Mouse (Mus musculus) G1E (cell line): Measurements from ENCODE around the gene Dnah11. TPM values are rescaled to one million over a fixed set of nuclear protein-coding genes. Genes with fewer than 3 reads are reported as not detected.

Experiments
- ATAC-seq: 2 replicates; pipeline ENCODE4 v1.8.0; 2016; ENCODE audit warnings: mild to moderate bottlenecking; ENCODE audit not compliant: insufficient number of reproducible peaks, poor library complexity, low FRiP score, severe bottlenecking; ENCODE audit errors: extremely low read depth
- DNase-seq: peaks from one replicate; pipeline ENCODE4 v3.0.0; 2012; ENCODE audit warnings: low spot score
- H3K27me3 ChIP-seq: 2 replicates; pipeline ENCODE4 v1.6.1; 2012; ENCODE audit warnings: mild to moderate bottlenecking, low read length, inconsistent platforms; ENCODE audit not compliant: insufficient read depth
- H3K36me3 ChIP-seq: replicated peaks from 2 replicates; pipeline ENCODE3; 2012; ENCODE audit warnings: mild to moderate bottlenecking, inconsistent platforms
- H3K4me1 ChIP-seq: 2 replicates; pipeline ENCODE4 v1.6.1; 2012; ENCODE audit warnings: low read depth, low read length, inconsistent platforms, mixed read lengths; ENCODE audit not compliant: insufficient read depth
- H3K4me3 ChIP-seq: 2 replicates; pipeline ENCODE4 v1.5.1; 2012; ENCODE audit warnings: low read depth, mild to moderate bottlenecking, inconsistent platforms, low read length, moderate library complexity, mixed read lengths
- H3K9me3 ChIP-seq: replicated peaks from 2 replicates; pipeline ENCODE4 v1.6.1; 2012; ENCODE audit warnings: inconsistent platforms
- CTCF ChIP-seq: IDR thresholded peaks from 2 replicates; pipeline ENCODE4 v1.5.1; 2012; ENCODE audit warnings: low read depth, low read length, inconsistent platforms, mixed read lengths
- GATA1 ChIP-seq: IDR thresholded peaks from 2 replicates; pipeline ENCODE4 v1.6.1; 2012; ENCODE audit warnings: borderline replicate concordance, low read length, inconsistent platforms, mixed read lengths
- GATA2 ChIP-seq: IDR thresholded peaks from 2 replicates; pipeline ENCODE4 v1.6.1; 2012; ENCODE audit warnings: low read depth, low read length, inconsistent platforms, borderline replicate concordance
- POLR2AphosphoS5 ChIP-seq: IDR thresholded peaks from 2 replicates; pipeline ENCODE4 v1.6.1; 2012; ENCODE audit warnings: low read depth, low read length, inconsistent platforms; ENCODE audit not compliant: insufficient replicate concordance
- TAL1 ChIP-seq: conservative IDR thresholded peaks from 2 replicates; pipeline ENCODE4 v1.6.1; 2012; ENCODE audit warnings: low read depth, low read length, inconsistent platforms, mixed read lengths
- polyA plus RNA-seq: library from polyadenylated mRNA; stranded (reverse); fragments of >175 nt; gene quantifications from 2 replicates; pipeline ENCODE4 v1.2.3, GENCODE M21; 2012
- total RNA-seq, 2 experiments: library from RNA; stranded (forward) in 1 of 2; stranded (reverse) in 1 of 2; fragments of 200-1000 nt in 1 of 2; fragments of >200 nt in 1 of 2; fragmentation: Nextera tagmentation in 1 of 2; gene quantifications; 2 replicates each; pipeline ENCODE4 v1.2.3; 2014 to 2017

The Dnah11 gene
- total and polyA plus RNA-seq, 3 experiments: 0.05 TPM; not detected in 2

GRCm38 (mm10) chr12:118187663-118188062 lies 11.2 kb downstream of the Dnah11 start:
- DNase-seq (no peak), ATAC-seq (no peak)
- no peak for TF ChIP-seq POLR2AphosphoS5
- no peak for TF ChIP-seq GATA2
- TF ChIP-seq TAL1: no peak
- no peak for TF ChIP-seq GATA1
- TF ChIP-seq CTCF: no peak
- H3K4me3 ChIP-seq: no peak overlapping the region
- H3K36me3 ChIP-seq: no peaks in the 10 kb centered on the region
- peaks cover 2% of the 10 kb centered on the region; the same call in 1 of the 2 replicates for H3K9me3 ChIP-seq
- peaks cover 13% of the 10 kb centered on the region for H3K4me1 ChIP-seq
- peaks cover 6% of the 10 kb centered on the region; the same call in 1 of the 2 replicates for H3K27me3 ChIP-seq

DNA sequence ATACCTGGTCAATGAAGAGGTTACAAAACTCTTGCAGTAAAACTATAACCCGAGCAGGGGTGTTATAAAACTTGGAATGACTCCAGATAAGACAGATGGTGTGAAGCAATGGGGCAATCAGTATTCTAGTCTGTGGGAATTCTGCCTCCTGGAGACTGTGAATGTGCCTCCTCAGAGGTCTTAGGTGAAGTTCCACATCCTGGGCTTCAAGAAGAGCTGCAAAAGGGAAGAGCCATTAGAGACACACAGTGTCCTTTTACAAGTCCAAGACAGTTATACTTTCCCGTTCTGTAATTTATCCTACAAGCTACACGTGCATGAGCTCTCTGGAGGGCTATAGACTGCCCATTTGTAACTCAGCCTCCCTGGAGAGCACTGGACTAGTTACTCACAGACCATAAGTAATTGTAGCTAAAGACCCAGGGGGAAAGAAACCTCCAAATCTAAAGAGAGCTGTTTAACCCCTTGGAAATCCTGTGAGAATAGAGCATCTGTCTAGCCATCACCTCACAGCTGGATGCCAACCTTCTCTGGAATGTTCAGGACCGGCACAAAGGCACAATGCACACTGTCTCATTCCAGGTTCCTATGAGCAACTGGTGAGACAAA lies 11.9 kb downstream of the Dnah11 start:
- no peak for DNase-seq
- peaks cover 13% of the 10 kb centered on the region for H3K4me1 ChIP-seq
- no peak for ATAC-seq
- TF ChIP-seq CTCF (no peak), GATA2 (no peak), POLR2AphosphoS5 (no peak), TAL1 (no peak), GATA1 (no peak)
- H3K36me3 ChIP-seq: no peaks in the 10 kb centered on the region
- H3K4me3 ChIP-seq: no peak overlapping the region
- H3K27me3 ChIP-seq: peaks cover 6% of the 10 kb centered on the region; the same call in 1 of the 2 replicates
- peaks cover 4% of the 10 kb centered on the region; the same call in 1 of the 2 replicates for H3K9me3 ChIP-seq

GRCm38 (mm10) chr12:118186120-118186880 lies 12.5 kb downstream of the Dnah11 start:
- Histone ChIP-seq H3K9me3 (peaks cover 4% of the 10 kb centered on the region; the same call in 1 of the 2 replicates), H3K4me3 (no peak overlapping the region), H3K4me1 (peaks cover 13% of the 10 kb centered on the region), H3K27me3 (peaks cover 6% of the 10 kb centered on the region; the same call in 1 of the 2 replicates), H3K36me3 (no peaks in the 10 kb centered on the region)
- TF ChIP-seq GATA1: no peak
- TF ChIP-seq GATA2: no peak
- TF ChIP-seq CTCF: no peak
- TF ChIP-seq POLR2AphosphoS5: no peak
- TF ChIP-seq TAL1: no peak
- DNase-seq (no peak), ATAC-seq (no peak)

- H3K27me3 ChIP-seq: peaks cover 6% of the 10 kb centered on the region; the same call in 1 of the 2 replicates
- DNase-seq (no peak), ATAC-seq (no peak)
- peaks cover 11% of the 10 kb centered on the region for H3K4me1 ChIP-seq
- peaks cover 4% of the 10 kb centered on the region; the same call in 1 of the 2 replicates for H3K9me3 ChIP-seq
- H3K4me3 ChIP-seq: no peak overlapping the region
- H3K36me3 ChIP-seq: no peaks in the 10 kb centered on the region
- TF ChIP-seq GATA1 (no peak), TAL1 (no peak), GATA2 (no peak), POLR2AphosphoS5 (no peak), CTCF (no peak)
These were observed 14.1 kb downstream of the Dnah11 start for GRCm38 (mm10) chr12:118184731-118185130.

- Histone ChIP-seq H3K9me3 (peaks cover 3% of the 10 kb centered on the region; the same call in 1 of the 2 replicates), H3K4me3 (no peak overlapping the region), H3K4me1 (no peaks in the 10 kb centered on the region), H3K36me3 (no peaks in the 10 kb centered on the region), H3K27me3 (0 out of 2 replicates have a peak, but pooled peaks cover 2% of the 10 kb centered on the region)
- no peak for ATAC-seq
- DNase-seq: no peak
- TF ChIP-seq TAL1 (no peak), GATA2 (no peak), CTCF (no peak), GATA1 (no peak), POLR2AphosphoS5 (no peak)
These were observed 21.1 kb downstream of the Dnah11 start for GRCm38 (mm10) chr12:118177756-118178155.

DNA sequence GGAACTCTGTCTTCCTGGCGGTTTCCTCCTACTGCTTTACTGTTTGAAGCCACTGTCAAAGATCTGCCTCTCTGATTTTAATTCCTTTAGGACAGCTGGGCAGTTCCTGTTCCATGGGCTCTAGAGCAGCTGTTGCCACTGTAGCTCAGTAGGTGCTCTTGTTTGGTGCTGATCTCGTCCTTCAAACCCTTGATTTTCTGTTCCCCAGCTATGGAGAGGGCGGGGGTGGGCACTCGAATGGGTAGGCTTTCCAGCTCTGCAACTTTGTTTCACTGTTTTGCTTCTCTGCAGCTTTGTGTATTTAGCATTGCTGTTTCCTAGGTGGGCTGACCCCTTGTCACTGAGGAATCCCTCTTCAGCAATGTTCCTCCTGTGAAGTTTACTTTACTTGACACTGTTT lies 34.1 kb downstream of the Dnah11 start:
- DNase-seq (no peak), ATAC-seq (no peak)
- no peaks in the 10 kb centered on the region for H3K36me3 ChIP-seq
- H3K4me3 ChIP-seq: no peak overlapping the region
- H3K9me3 ChIP-seq: no peaks in the 10 kb centered on the region
- TF ChIP-seq GATA2: no peak
- TF ChIP-seq CTCF: no peak
- H3K27me3 ChIP-seq: peaks cover 5% of the 10 kb centered on the region; the same call in 1 of the 2 replicates
- H3K4me1 ChIP-seq: no peaks in the 10 kb centered on the region
